Mouse (Mus musculus) MEL (cell line): ENCODE measurements around the gene Cbln1. TPM values are rescaled to one million over a fixed set of nuclear protein-coding genes. Genes with fewer than 3 reads are reported as not detected.

Source experiments
- DNase-seq: peaks from one replicate; pipeline ENCODE4 v3.0.0; 2011; ENCODE audit warnings: low read depth, low spot score
- H3K27ac ChIP-seq: 2 replicates; pipeline ENCODE4 v1.5.1; 2012; ENCODE audit warnings: low read depth, mild to moderate bottlenecking, control low read depth, low read length, moderate library complexity; ENCODE audit not compliant: control insufficient read depth
- H3K27me3 ChIP-seq, 2 experiments: fragments of 150-350 bp in 1 of 2; sonication (generic) in 1 of 2; 2 replicates each; pipeline ENCODE4 v1.6.1; 2012; ENCODE audit warnings: low read length in 2 of 2, mild to moderate bottlenecking in 2 of 2, improper control_type of control experiment in 1 of 2, moderate library complexity in 1 of 2; ENCODE audit not compliant: insufficient read depth in 2 of 2, control insufficient read depth in 1 of 2
- H3K36me3 ChIP-seq, 2 experiments: 2 replicates each; pipeline ENCODE4 v1.6.1; 2012 to 2014; ENCODE audit warnings: low read length in 2 of 2, improper control_type of control experiment in 1 of 2, inconsistent platforms in 1 of 2, mild to moderate bottlenecking in 1 of 2; ENCODE audit not compliant: insufficient read depth in 2 of 2, control insufficient read depth in 1 of 2
- H3K4me1 ChIP-seq, 2 experiments: fragments of 150-350 bp in 1 of 2; sonication (generic) in 1 of 2; 2 replicates each; pipeline ENCODE4 v1.6.1; 2012; ENCODE audit warnings: low read length in 2 of 2, improper control_type of control experiment in 1 of 2, mild to moderate bottlenecking in 1 of 2; ENCODE audit not compliant: insufficient read depth in 2 of 2, control insufficient read depth in 1 of 2
- H3K4me3 ChIP-seq, 2 experiments: fragments of 150-350 bp in 1 of 2; sonication (generic) in 1 of 2; 2 replicates each; pipeline ENCODE4 v1.5.1; 2012; ENCODE audit warnings: low read depth in 2 of 2, low read length in 2 of 2, mild to moderate bottlenecking in 2 of 2, moderate library complexity in 2 of 2, control low read depth in 1 of 2, improper control_type of control experiment in 1 of 2; ENCODE audit not compliant: control insufficient read depth in 1 of 2, insufficient read depth in 1 of 2
- H3K79me2 ChIP-seq: 2 replicates; pipeline ENCODE4 v1.6.1; 2012; ENCODE audit warnings: mild to moderate bottlenecking, low read length, moderate library complexity; ENCODE audit not compliant: control insufficient read depth, poor library complexity, insufficient read depth
- H3K9ac ChIP-seq: 2 replicates; pipeline ENCODE4 v1.6.1; 2012; ENCODE audit warnings: low read depth, mild to moderate bottlenecking, control low read depth, low read length, moderate library complexity; ENCODE audit not compliant: control insufficient read depth, poor library complexity, severe bottlenecking
- H3K9me3 ChIP-seq: fragments of 150-350 bp; sonication (generic); replicated peaks from 2 replicates; pipeline ENCODE4 v1.6.1; 2012; ENCODE audit warnings: mild to moderate bottlenecking, low read length, improper control_type of control experiment, moderate library complexity; ENCODE audit not compliant: insufficient read depth
- CHD2 ChIP-seq: IDR thresholded peaks from 2 replicates; pipeline ENCODE4 v1.6.1; 2011; ENCODE audit warnings: low read length, improper control_type of control experiment
- ELF1 ChIP-seq: IDR thresholded peaks from 2 replicates; pipeline ENCODE4 v1.6.1; 2014; ENCODE audit warnings: low read depth, mild to moderate bottlenecking, inconsistent platforms, low read length, improper control_type of control experiment, moderate library complexity
- EP300 ChIP-seq, 2 experiments: IDR thresholded peaks; 2 replicates each; pipeline ENCODE4 v1.6.1; 2011; ENCODE audit warnings: improper control_type of control experiment in 2 of 2, low read length in 2 of 2, low read depth in 1 of 2, mild to moderate bottlenecking in 1 of 2
- GABPA ChIP-seq: IDR thresholded peaks from 2 replicates; pipeline ENCODE4 v1.6.1; 2012; ENCODE audit warnings: low read depth, mild to moderate bottlenecking, inconsistent platforms, low read length, improper control_type of control experiment, moderate library complexity
- JUND ChIP-seq: IDR thresholded peaks from 2 replicates; pipeline ENCODE4 v1.6.1; 2011; ENCODE audit warnings: low read depth, mild to moderate bottlenecking, improper control_type of control experiment, low read length
- KAT2A ChIP-seq: conservative IDR thresholded peaks from 2 replicates; pipeline ENCODE4 v1.6.1; 2012; ENCODE audit warnings: low read depth, low read length, improper control_type of control experiment, inconsistent platforms
- MAFK ChIP-seq: IDR thresholded peaks from 2 replicates; pipeline ENCODE4 v1.6.1; 2011; ENCODE audit warnings: low read depth, mild to moderate bottlenecking, low read length, improper control_type of control experiment, borderline replicate concordance
- MYB ChIP-seq: IDR thresholded peaks from 2 replicates; pipeline ENCODE4 v1.6.1; 2011; ENCODE audit warnings: mild to moderate bottlenecking, low read depth, low read length, improper control_type of control experiment
- NRF1 ChIP-seq: IDR thresholded peaks from 2 replicates; pipeline ENCODE4 v1.6.1; 2014; ENCODE audit warnings: low read depth, mild to moderate bottlenecking, inconsistent platforms, low read length, improper control_type of control experiment, moderate library complexity; ENCODE audit not compliant: poor library complexity, insufficient read depth, severe bottlenecking
- POLR2AphosphoS2 ChIP-seq: IDR thresholded peaks from 2 replicates; pipeline ENCODE4 v1.6.1; 2011; ENCODE audit warnings: low read length, improper control_type of control experiment
- POLR2AphosphoS5 ChIP-seq: IDR thresholded peaks from 2 replicates; pipeline ENCODE4 v1.6.1; 2012; ENCODE audit warnings: low read depth, borderline replicate concordance, mild to moderate bottlenecking, inconsistent platforms, low read length, moderate library complexity, mixed read lengths
- SIN3A ChIP-seq: IDR thresholded peaks from 2 replicates; pipeline ENCODE4 v1.6.1; 2012; ENCODE audit warnings: low read length, improper control_type of control experiment, inconsistent platforms
- TCF12 ChIP-seq: IDR thresholded peaks from 2 replicates; pipeline ENCODE4 v1.6.1; 2014; ENCODE audit warnings: low read depth, mild to moderate bottlenecking, inconsistent platforms, low read length, improper control_type of control experiment, moderate library complexity
- polyA plus RNA-seq, 2 experiments: library from polyadenylated mRNA; stranded (reverse) in 1 of 2; unstranded in 1 of 2; fragments of >175 nt in 1 of 2; fragments of >200 nt in 1 of 2; gene quantifications; 2 replicates each; pipeline versions ENCODE4 v1.2.1 to v1.2.4; 2012; ENCODE audit warnings: low replicate concordance in 2 of 2, low read depth in 1 of 2; ENCODE audit not compliant: insufficient read length in 2 of 2, insufficient read depth in 1 of 2, missing spikeins in 1 of 2
- total RNA-seq: library from RNA; depleted of rRNA; stranded (reverse); fragments of 300-350 nt; gene quantifications from 2 replicates; pipeline ENCODE4 v1.2.3, GENCODE M21; 2012

Cbln1 gene
- total and polyA plus RNA-seq, 3 experiments, result not detected

DNA sequence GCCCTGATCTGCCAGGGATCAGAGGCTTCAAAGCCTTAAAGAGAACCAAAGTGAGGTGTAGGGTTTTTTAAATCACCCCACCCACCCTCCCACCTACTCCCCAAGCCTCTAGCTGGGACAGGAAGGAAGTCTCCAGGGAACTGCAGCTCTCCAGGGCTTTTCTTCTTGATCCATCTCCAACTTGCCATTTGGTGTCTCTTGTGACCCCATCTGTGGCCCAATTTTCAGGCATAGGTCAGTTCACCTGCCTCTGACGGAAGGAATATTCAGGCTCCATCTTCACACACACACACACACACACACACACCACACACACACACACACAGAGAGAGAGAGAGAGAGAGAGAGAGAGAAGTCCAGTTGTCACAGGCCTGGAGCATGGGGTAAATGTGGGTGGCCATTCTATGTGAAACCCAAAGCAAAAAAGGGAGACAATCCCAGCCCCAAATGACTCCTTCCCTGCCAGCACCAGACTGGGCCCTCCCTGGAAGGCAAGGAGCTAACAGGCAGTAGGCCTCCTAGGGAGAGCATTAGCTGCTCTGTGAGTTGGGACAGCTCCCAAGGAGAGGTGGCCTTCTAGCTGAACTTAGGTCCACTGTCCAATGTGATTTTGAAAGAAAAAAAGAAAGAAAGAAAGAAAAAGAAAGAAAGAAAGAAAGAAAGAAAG lies 5.3 kb downstream of the Cbln1 start:
- H3K4me3 ChIP-seq, result no peak overlapping the region
- no peak for DNase-seq
- H3K9me3 ChIP-seq, result no peaks in the 10 kb centered on the region
- H3K27ac ChIP-seq, result no peak overlapping the region
- no peaks in the 10 kb centered on the region for H3K4me1 ChIP-seq
- no peaks in the 10 kb centered on the region for H3K36me3 ChIP-seq
- H3K27me3 ChIP-seq, result no peaks in the 10 kb centered on the region; a peak in 1 of 4 replicates
- no peaks in the 10 kb centered on the region for H3K79me2 ChIP-seq
- no peak for TF ChIP-seq SIN3A
- no peak for TF ChIP-seq EP300 (IDR thresholded peaks at IDR 0.05; ENCODE audit: low read depth in 1 of 2, low read length in 2 of 2)
- no peak for TF ChIP-seq TCF12
- TF ChIP-seq NRF1, result no peak
- no peak overlapping the region for H3K9ac ChIP-seq

DNA sequence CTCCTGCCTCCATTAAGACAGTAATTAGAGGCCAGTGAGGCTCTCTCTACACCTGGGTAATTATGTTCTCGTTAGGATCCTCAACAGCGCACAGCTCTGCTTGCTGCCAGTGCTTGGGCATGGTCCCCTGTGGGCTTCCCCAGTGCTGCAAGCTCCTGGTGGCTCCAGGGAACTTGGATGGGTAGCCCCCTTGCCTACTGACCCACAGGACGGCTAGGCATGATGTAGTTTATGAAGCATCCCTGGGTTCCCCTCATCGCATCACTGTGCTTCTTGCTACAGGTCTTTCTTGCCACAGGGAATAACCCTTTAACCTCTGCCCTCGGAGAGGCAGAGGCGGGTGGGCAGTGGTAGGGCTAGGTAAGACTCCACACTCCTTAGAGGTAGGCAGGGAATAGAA lies 6.1 kb downstream of the Cbln1 start:
- TF ChIP-seq MAFK (no peak), CHD2 (no peak), MYB (no peak), JUND (no peak), ELF1 (no peak), POLR2AphosphoS5 (no peak)
- no peak overlapping the region for H3K27ac ChIP-seq
- H3K27me3 ChIP-seq, result no peaks in the 10 kb centered on the region; a peak in 1 of 4 replicates
- no peaks in the 10 kb centered on the region for H3K79me2 ChIP-seq
- no peaks in the 10 kb centered on the region for H3K9me3 ChIP-seq
- H3K9ac ChIP-seq, result no peak overlapping the region
- H3K4me3 ChIP-seq, result no peak overlapping the region
- no peak for DNase-seq
- no peaks in the 10 kb centered on the region for H3K4me1 ChIP-seq
- no peaks in the 10 kb centered on the region for H3K36me3 ChIP-seq

DNA sequence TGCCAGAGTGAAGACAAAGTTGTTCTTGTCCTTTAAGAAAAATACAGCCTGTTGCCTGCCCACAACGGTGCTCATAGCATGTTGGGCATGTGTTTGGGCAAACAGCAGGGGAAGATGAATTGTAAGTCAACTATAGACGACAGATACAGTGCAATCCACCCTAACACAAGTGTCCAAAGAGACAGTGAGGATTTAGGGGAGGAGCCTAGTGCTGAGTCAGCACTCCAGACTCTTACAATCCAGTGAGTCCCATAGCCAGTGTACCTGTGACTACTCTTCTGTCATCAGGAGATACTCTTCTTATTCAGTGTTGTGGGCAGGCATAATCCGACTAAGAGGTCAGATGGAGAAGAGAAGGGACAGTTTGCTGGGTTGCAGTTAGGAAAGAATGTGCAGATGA lies 8.0 kb downstream of the Cbln1 start:
- Histone ChIP-seq H3K79me2 (no peaks in the 10 kb centered on the region), H3K4me3 (no peak overlapping the region), H3K36me3 (no peaks in the 10 kb centered on the region), H3K4me1 (no peaks in the 10 kb centered on the region), H3K9ac (no peak overlapping the region), H3K27ac (no peak overlapping the region), H3K9me3 (no peaks in the 10 kb centered on the region), H3K27me3 (no peaks in the 10 kb centered on the region; a peak in 1 of 4 replicates)
- TF ChIP-seq GABPA (no peak), POLR2AphosphoS2 (no peak), NRF1 (no peak), KAT2A (no peak)
- DNase-seq, result no peak
